Mouse (Mus musculus) heart, postnatal 0 days (tissue): Measurements from ENCODE around the gene Stxbp5l.

Experiments
- CTCF ChIP-seq: IDR thresholded peaks from 2 replicates; pipeline ENCODE4 v1.5.1; 2016; ENCODE audit warnings: antibody characterized with exemption, control low read depth, low read depth
- EP300 ChIP-seq: IDR thresholded peaks from 2 replicates; pipeline ENCODE4 v1.6.1; 2016; ENCODE audit warnings: antibody characterized with exemption, low read depth

- TF ChIP-seq CTCF = no peak
- no peak for TF ChIP-seq EP300
These were observed 40.7 kb upstream of the Stxbp5l start for GRCm38 (mm10) chr16:37425434-37425833.
